Mouse (Mus musculus) myocyte (in vitro differentiated cells): ENCODE measurements at regions not wholly inside any gene's neighbourhood (a gene's known extent, or its start where the extent isn't known, plus 50 kb on each side); places are given as distances from the start of the nearest gene placed in this dataset.

Experiments
- CEBPB ChIP-seq: IDR thresholded peaks from 2 replicates; pipeline ENCODE4 v1.6.1; 2011; ENCODE audit warnings: mild to moderate bottlenecking, moderate library complexity; ENCODE audit not compliant: poor library complexity, insufficient read depth, severe bottlenecking
- E2F4 ChIP-seq: IDR thresholded peaks from one replicate; pipeline ENCODE4 v1.6.1; 2011; ENCODE audit warnings: mild to moderate bottlenecking, control low read depth, moderate library complexity; ENCODE audit not compliant: insufficient read depth
- MAX ChIP-seq: IDR thresholded peaks from one replicate; pipeline ENCODE4 v1.6.1; 2011; ENCODE audit warnings: low read depth, mild to moderate bottlenecking, control low read depth
- MYOD1 ChIP-seq, 3 experiments: IDR thresholded peaks; one replicate each; pipeline ENCODE4 v1.6.1; 2011; ENCODE audit warnings: control low read depth in 2 of 3, low read depth in 2 of 3, mild to moderate bottlenecking in 2 of 3, moderate library complexity in 1 of 3; ENCODE audit not compliant: insufficient read length in 2 of 3, control insufficient read depth in 1 of 3
- MYOG ChIP-seq, 3 experiments: IDR thresholded peaks; one replicate each; pipeline ENCODE4 v1.6.1; 2011; ENCODE audit warnings: control low read depth in 2 of 3, low read depth in 2 of 3, mild to moderate bottlenecking in 2 of 3; ENCODE audit not compliant: insufficient read length in 2 of 3, control insufficient read depth in 1 of 3, insufficient read depth in 1 of 3
- POLR2A ChIP-seq: IDR thresholded peaks from one replicate; pipeline ENCODE4 v1.6.1; 2011; ENCODE audit warnings: low read depth, mild to moderate bottlenecking, control low read depth, moderate library complexity; ENCODE audit not compliant: insufficient read length
- POLR2AphosphoS2 ChIP-seq: IDR thresholded peaks from one replicate; pipeline ENCODE4 v1.6.1; 2011; ENCODE audit warnings: low read depth, control low read depth; ENCODE audit not compliant: insufficient read length
- REST ChIP-seq: IDR thresholded peaks from one replicate; pipeline ENCODE4 v1.6.1; 2011; ENCODE audit warnings: mild to moderate bottlenecking, control low read depth, moderate library complexity; ENCODE audit not compliant: insufficient read depth, insufficient read length
- SRF ChIP-seq: IDR thresholded peaks from one replicate; pipeline ENCODE4 v1.6.1; 2011; ENCODE audit warnings: low read depth; ENCODE audit not compliant: control insufficient read depth, insufficient read length
- TCF12 ChIP-seq: IDR thresholded peaks from one replicate; pipeline ENCODE4 v1.6.1; 2011; ENCODE audit warnings: mild to moderate bottlenecking, control low read depth; ENCODE audit not compliant: poor library complexity, insufficient read depth, severe bottlenecking
- TCF3 ChIP-seq: IDR thresholded peaks from one replicate; pipeline ENCODE4 v1.6.1; 2011; ENCODE audit warnings: low read depth, control low read depth; ENCODE audit not compliant: insufficient read length
- USF1 ChIP-seq: IDR thresholded peaks from one replicate; pipeline ENCODE4 v1.6.1; 2011; ENCODE audit warnings: low read depth, mild to moderate bottlenecking, control low read depth, moderate library complexity

DNA sequence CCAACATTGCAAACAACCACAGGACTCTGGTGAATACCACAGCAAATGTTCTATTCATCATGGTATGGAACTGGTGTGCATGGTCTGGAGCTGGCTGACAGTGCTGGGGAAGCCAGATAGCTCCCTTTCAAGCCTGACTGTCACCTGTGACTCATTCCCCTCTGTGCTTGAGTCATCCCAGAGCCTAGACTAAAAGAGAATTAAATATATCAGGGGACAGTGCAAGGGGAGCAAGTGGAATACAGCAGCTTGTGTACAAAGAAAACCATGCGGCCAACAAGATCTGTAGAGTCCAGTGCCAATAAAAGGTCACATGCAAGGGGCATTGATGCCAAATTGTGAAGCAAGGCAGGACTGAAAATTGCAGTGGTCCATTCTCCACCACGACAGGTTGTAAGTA lies 117.7 kb downstream of the Pah start:
- TF ChIP-seq MYOG (IDR thresholded peaks at IDR 0.05; ENCODE audit: control insufficient read depth in 1 of 3, insufficient read depth in 1 of 3, insufficient read length in 2 of 3, low read depth in 2 of 3) (no peak), POLR2A (no peak), TCF12 (no peak), E2F4 (no peak), USF1 (no peak), POLR2AphosphoS2 (no peak), CEBPB (no peak), REST (no peak), MYOD1 (IDR thresholded peaks at IDR 0.05; ENCODE audit: control insufficient read depth in 1 of 3, insufficient read length in 2 of 3, low read depth in 2 of 3) (no peak), MAX (no peak), TCF3 (no peak), SRF (no peak)
